Mouse (Mus musculus): ENCODE results near the gene Pkp4. TPM values are rescaled to one million over a fixed set of nuclear protein-coding genes. Genes with fewer than 3 reads are reported as not detected.

Pkp4 gene
- total RNA-seq, 1 experiment, result 54.3 TPM

DNA sequence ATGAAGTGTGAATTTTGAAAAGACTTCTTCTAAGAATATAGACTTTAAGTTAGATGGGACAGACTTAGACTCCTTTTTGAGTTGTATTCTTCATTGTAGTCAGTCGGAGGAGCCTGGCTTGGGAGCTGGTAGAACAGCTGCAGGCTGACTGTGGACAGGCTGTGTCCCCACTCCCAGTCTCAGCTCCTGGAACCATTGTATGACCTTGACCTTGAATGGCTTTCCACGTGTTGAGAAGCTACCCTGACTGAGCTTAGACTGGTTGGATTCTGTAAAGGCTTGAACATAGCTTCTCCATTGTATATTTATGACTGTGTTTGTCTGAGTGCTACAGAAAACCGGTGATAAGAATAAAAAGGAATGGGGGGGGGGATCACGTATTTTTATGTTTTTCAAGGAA lies 36.5 kb downstream of the Pkp4 start:
- no peak overlapping the region for H3K9ac ChIP-seq (ENCODE audit: insufficient read depth, low read depth, low read length, poor library complexity, severe bottlenecking)
- no peak overlapping the region for H3K4me3 ChIP-seq (ENCODE audit: insufficient read depth in 1 of 2, low read depth in 1 of 2, low read length in 2 of 2, poor library complexity in 1 of 2, severe bottlenecking in 1 of 2)
- in situ Hi-C loops (cut with MboI; ENCODE audit: low sequenced_read_pairs in 2 of 2, unreplicated experiment in 2 of 2), result no loop called here
- H3K9me3 ChIP-seq (ENCODE audit: control insufficient read depth, insufficient read depth, low read depth, low read length), result no peaks in the 10 kb centered on the region
- DNase-seq (ENCODE audit: low read depth, low spot score), result no peak
- H3K4me1 ChIP-seq (ENCODE audit: control insufficient read depth in 2 of 2, insufficient read depth in 2 of 2, low read length in 2 of 2, poor library complexity in 1 of 2), result peaks cover 7 to 9% of the 10 kb centered on the region in 2 experiments
- TF ChIP-seq ZC3H11A (IDR thresholded peaks at IDR 0.05; ENCODE audit: borderline replicate concordance, low read depth, low read length) (no peak), MAFK (IDR thresholded peaks at IDR 0.05; ENCODE audit: insufficient read depth, low read depth, low read length) (no peak), HCFC1 (IDR thresholded peaks at IDR 0.05; ENCODE audit: borderline replicate concordance, insufficient read depth, low read length) (no peak), ZNF384 (IDR thresholded peaks at IDR 0.05; ENCODE audit: low read depth, low read length) (no peak), CHD2 (IDR thresholded peaks at IDR 0.05; ENCODE audit: low read depth, low read length) (no peak)
- H3K27ac ChIP-seq (ENCODE audit: insufficient read depth, low read depth, low read length, poor library complexity, severe bottlenecking), result no peak overlapping the region
- no peaks in the 10 kb centered on the region for H3K36me3 ChIP-seq (ENCODE audit: control insufficient read depth, insufficient read depth, low read length, poor library complexity, severe bottlenecking)

GRCm38 (mm10) chr2:59199476-59199976 lies 38.9 kb downstream of the Pkp4 start:
- no peak overlapping the region for H3K4me3 ChIP-seq (ENCODE audit: insufficient read depth in 1 of 2, low read depth in 1 of 2, low read length in 2 of 2, poor library complexity in 1 of 2, severe bottlenecking in 1 of 2)
- DNase-seq (ENCODE audit: low read depth, low spot score), result no peak
- no peaks in the 10 kb centered on the region for H3K9me3 ChIP-seq (ENCODE audit: control insufficient read depth, insufficient read depth, low read depth, low read length)
- peaks cover 7 to 14% of the 10 kb centered on the region in 2 experiments for H3K4me1 ChIP-seq (ENCODE audit: control insufficient read depth in 2 of 2, insufficient read depth in 2 of 2, low read length in 2 of 2, poor library complexity in 1 of 2)
- H3K36me3 ChIP-seq (ENCODE audit: control insufficient read depth, insufficient read depth, low read length, poor library complexity, severe bottlenecking), result no peaks in the 10 kb centered on the region
- H3K9ac ChIP-seq (ENCODE audit: insufficient read depth, low read depth, low read length, poor library complexity, severe bottlenecking), result no peak overlapping the region
- no peak overlapping the region for H3K27ac ChIP-seq (ENCODE audit: insufficient read depth, low read depth, low read length, poor library complexity, severe bottlenecking)
- in situ Hi-C loops (cut with MboI; ENCODE audit: low sequenced_read_pairs in 2 of 2, unreplicated experiment in 2 of 2), result no loop called here
- no peak for TF ChIP-seq ZC3H11A (IDR thresholded peaks at IDR 0.05; ENCODE audit: borderline replicate concordance, low read depth, low read length)
- no peak for TF ChIP-seq ZNF384 (IDR thresholded peaks at IDR 0.05; ENCODE audit: low read depth, low read length)
- TF ChIP-seq HCFC1 (IDR thresholded peaks at IDR 0.05; ENCODE audit: borderline replicate concordance, insufficient read depth, low read length), result no peak
- TF ChIP-seq CHD2 (IDR thresholded peaks at IDR 0.05; ENCODE audit: low read depth, low read length), result no peak
- TF ChIP-seq MAFK (IDR thresholded peaks at IDR 0.05; ENCODE audit: insufficient read depth, low read depth, low read length), result no peak

DNA sequence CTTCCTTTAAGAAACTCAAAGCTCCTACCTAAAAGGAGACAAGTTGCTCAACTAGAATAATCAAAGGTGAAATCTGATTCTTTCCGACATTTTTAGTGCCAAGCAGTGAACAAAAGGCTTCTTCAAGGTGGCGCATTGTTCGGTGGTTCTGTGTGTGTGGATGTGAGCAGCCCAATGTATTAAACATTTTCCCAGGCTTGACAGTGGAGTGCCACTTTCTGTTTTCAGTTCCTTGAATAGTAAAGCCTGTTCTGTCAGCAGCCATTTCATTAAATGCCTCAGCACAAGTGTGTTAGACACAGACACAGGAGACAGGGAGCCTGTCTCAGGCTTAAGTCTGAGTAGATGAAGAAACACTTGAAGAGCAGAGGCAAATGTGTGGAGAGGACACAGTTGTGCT lies 39.9 kb downstream of the Pkp4 start:
- DNase-seq (ENCODE audit: low read depth, low spot score), result no peak
- H3K4me3 ChIP-seq (ENCODE audit: insufficient read depth in 1 of 2, low read depth in 1 of 2, low read length in 2 of 2, poor library complexity in 1 of 2, severe bottlenecking in 1 of 2), result no peak overlapping the region
- in situ Hi-C loops (cut with MboI; ENCODE audit: low sequenced_read_pairs in 2 of 2, unreplicated experiment in 2 of 2), result no loop called here
- no peak overlapping the region for H3K9ac ChIP-seq (ENCODE audit: insufficient read depth, low read depth, low read length, poor library complexity, severe bottlenecking)
- peaks cover 7 to 14% of the 10 kb centered on the region in 2 experiments for H3K4me1 ChIP-seq (ENCODE audit: control insufficient read depth in 2 of 2, insufficient read depth in 2 of 2, low read length in 2 of 2, poor library complexity in 1 of 2)
- H3K36me3 ChIP-seq (ENCODE audit: control insufficient read depth, insufficient read depth, low read length, poor library complexity, severe bottlenecking), result no peaks in the 10 kb centered on the region
- H3K9me3 ChIP-seq (ENCODE audit: control insufficient read depth, insufficient read depth, low read depth, low read length), result no peaks in the 10 kb centered on the region
- TF ChIP-seq ZNF384 (IDR thresholded peaks at IDR 0.05; ENCODE audit: low read depth, low read length) (no peak), HCFC1 (IDR thresholded peaks at IDR 0.05; ENCODE audit: borderline replicate concordance, insufficient read depth, low read length) (no peak), CHD2 (IDR thresholded peaks at IDR 0.05; ENCODE audit: low read depth, low read length) (no peak), MAFK (IDR thresholded peaks at IDR 0.05; ENCODE audit: insufficient read depth, low read depth, low read length) (no peak), ZC3H11A (IDR thresholded peaks at IDR 0.05; ENCODE audit: borderline replicate concordance, low read depth, low read length) (no peak)
- H3K27ac ChIP-seq (ENCODE audit: insufficient read depth, low read depth, low read length, poor library complexity, severe bottlenecking), result no peak overlapping the region

DNA sequence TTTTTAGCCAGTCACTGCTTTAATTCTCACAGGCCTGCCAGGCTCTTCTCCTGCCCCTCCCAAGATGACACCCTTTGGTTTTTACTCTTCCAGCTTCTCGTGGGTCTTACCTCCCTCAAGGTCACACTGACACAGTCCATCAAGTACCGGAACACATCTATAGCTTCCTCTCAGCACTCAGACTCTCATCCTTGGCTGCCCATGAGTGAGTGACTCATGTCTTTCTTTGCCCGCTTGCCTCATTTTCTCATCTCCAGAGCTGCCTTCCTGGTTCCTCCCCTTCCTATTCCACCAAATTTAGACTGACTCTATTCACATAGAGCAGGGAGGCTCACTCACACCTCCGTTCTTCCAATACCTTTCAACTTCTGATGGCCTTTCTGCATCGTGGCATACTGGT lies 42.3 kb downstream of the Pkp4 start:
- no peak overlapping the region for H3K27ac ChIP-seq (ENCODE audit: insufficient read depth, low read depth, low read length, poor library complexity, severe bottlenecking)

More for the DNA sequence above, 42.3 kb downstream of the Pkp4 start:
- in situ Hi-C loops (cut with MboI; ENCODE audit: low sequenced_read_pairs in 2 of 2, unreplicated experiment in 2 of 2), result no loop called here
- H3K9ac ChIP-seq (ENCODE audit: insufficient read depth, low read depth, low read length, poor library complexity, severe bottlenecking), result no peak overlapping the region
- H3K9me3 ChIP-seq (ENCODE audit: control insufficient read depth, insufficient read depth, low read depth, low read length), result no peaks in the 10 kb centered on the region
- H3K4me1 ChIP-seq (ENCODE audit: control insufficient read depth in 2 of 2, insufficient read depth in 2 of 2, low read length in 2 of 2, poor library complexity in 1 of 2), result peaks cover 3 to 15% of the 10 kb centered on the region in 2 experiments
- TF ChIP-seq ZC3H11A (IDR thresholded peaks at IDR 0.05; ENCODE audit: borderline replicate concordance, low read depth, low read length) (no peak), ZNF384 (IDR thresholded peaks at IDR 0.05; ENCODE audit: low read depth, low read length) (no peak), CHD2 (IDR thresholded peaks at IDR 0.05; ENCODE audit: low read depth, low read length) (no peak), MAFK (IDR thresholded peaks at IDR 0.05; ENCODE audit: insufficient read depth, low read depth, low read length) (no peak), HCFC1 (IDR thresholded peaks at IDR 0.05; ENCODE audit: borderline replicate concordance, insufficient read depth, low read length) (no peak)
- no peaks in the 10 kb centered on the region for H3K36me3 ChIP-seq (ENCODE audit: control insufficient read depth, insufficient read depth, low read length, poor library complexity, severe bottlenecking)
- no peak overlapping the region for H3K4me3 ChIP-seq (ENCODE audit: insufficient read depth in 1 of 2, low read depth in 1 of 2, low read length in 2 of 2, poor library complexity in 1 of 2, severe bottlenecking in 1 of 2)
- DNase-seq (ENCODE audit: low read depth, low spot score), result no peak

Data from ES-E14 (cell line).